Mouse (Mus musculus): ENCODE data around the gene Olfr26. TPM values are rescaled to one million over a fixed set of nuclear protein-coding genes. Genes with fewer than 3 reads are reported as not detected.
"Not testable (repeated sequence)": the region's sequence is repeated elsewhere in the genome, so short reads cannot be mapped to it uniquely, and the experiment has no call there.

Olfr26 gene
- not detected in 2 replicates for polyA plus RNA-seq (2014; fragmentation: Nextera tagmentation; extraction: Ambion mirVana)

GRCm38 (mm10) chr9:38854760-38855159 is at the start of gene Olfr26:
TSS of gene Olfr26 (plus strand) at chr9:38855060.
- ATAC-seq (ENCODE audit: low read depth) = no peak
- H3K36me3 ChIP-seq (ENCODE audit: control insufficient read depth, insufficient read depth, low read length) = no peaks in the 10 kb centered on the region
- H3K4me1 ChIP-seq (ENCODE audit: control insufficient read depth, insufficient read depth, low read length) = no peaks in the 10 kb centered on the region
- H3K4me2 ChIP-seq (ENCODE audit: low read depth, low read length) = no peak within 1 kb of the TSS
- H3K4me3 ChIP-seq (ENCODE audit: low read depth, low read length) = no peak within 1 kb of the TSS
- no peak within 1 kb of the TSS for H3K27ac ChIP-seq (ENCODE audit: low read depth, low read length)
- no peaks in the 10 kb centered on the region for H3K9me3 ChIP-seq (ENCODE audit: control insufficient read depth, low read length)
- no peak within 1 kb of the TSS for H3K9ac ChIP-seq (replicated peaks; ENCODE audit: low read depth, low read length)
- no peaks in the 10 kb centered on the region for H3K27me3 ChIP-seq (ENCODE audit: control insufficient read depth, insufficient read depth, low read length)

- Histone ChIP-seq H3K27me3 (ENCODE audit: control insufficient read depth, insufficient read depth, low read length) (no peaks in the 10 kb centered on the region), H3K36me3 (ENCODE audit: control insufficient read depth, insufficient read depth, low read length) (no peaks in the 10 kb centered on the region), H3K4me3 (ENCODE audit: low read depth, low read length) (no peak overlapping the region), H3K27ac (ENCODE audit: low read depth, low read length) (no peak overlapping the region), H3K9ac (replicated peaks; ENCODE audit: low read depth, low read length) (no peak overlapping the region), H3K4me1 (ENCODE audit: control insufficient read depth, insufficient read depth, low read length) (no peaks in the 10 kb centered on the region), H3K9me3 (ENCODE audit: control insufficient read depth, low read length) (no peaks in the 10 kb centered on the region), H3K4me2 (ENCODE audit: low read depth, low read length) (no peak overlapping the region)
- ATAC-seq (ENCODE audit: low read depth) = no peak
Observed at GRCm38 (mm10) chr9:38805696-38806095, 49.2 kb upstream of the Olfr26 start.

GRCm38 (mm10) chr9:38814314-38814713 is 40.5 kb upstream of the Olfr26 start, which contains the start of gene Olfr922:
TSS of gene Olfr922 (plus strand) at chr9:38814614.
- Histone ChIP-seq H3K36me3 (ENCODE audit: control insufficient read depth, insufficient read depth, low read length) (no peaks in the 10 kb centered on the region), H3K4me1 (ENCODE audit: control insufficient read depth, insufficient read depth, low read length) (no peaks in the 10 kb centered on the region)

GRCm38 (mm10) chr9:38815458-38815986 is 39.3 kb upstream of the Olfr26 start:
- Histone ChIP-seq H3K4me3 (ENCODE audit: low read depth, low read length) (no peak overlapping the region), H3K4me1 (ENCODE audit: control insufficient read depth, insufficient read depth, low read length) (no peaks in the 10 kb centered on the region), H3K9ac (replicated peaks; ENCODE audit: low read depth, low read length) (no peak overlapping the region), H3K27me3 (ENCODE audit: control insufficient read depth, insufficient read depth, low read length) (no peaks in the 10 kb centered on the region), H3K27ac (ENCODE audit: low read depth, low read length) (no peak overlapping the region), H3K36me3 (ENCODE audit: control insufficient read depth, insufficient read depth, low read length) (no peaks in the 10 kb centered on the region), H3K9me3 (ENCODE audit: control insufficient read depth, low read length) (no peaks in the 10 kb centered on the region), H3K4me2 (ENCODE audit: low read depth, low read length) (no peak overlapping the region)
- ATAC-seq (ENCODE audit: low read depth) = no peak
- WGBS = 89% methylated on average over 1 of the region's 1 CpGs

More at GRCm38 (mm10) chr9:38814314-38814713, 40.5 kb upstream of the Olfr26 start, which contains the start of gene Olfr922:
- no peak within 1 kb of the TSS for H3K4me2 ChIP-seq (ENCODE audit: low read depth, low read length)
- H3K27ac ChIP-seq (ENCODE audit: low read depth, low read length) = no peak within 1 kb of the TSS
- H3K9me3 ChIP-seq (ENCODE audit: control insufficient read depth, low read length) = no peaks in the 10 kb centered on the region
- WGBS = 73% methylated on average over 2 of the region's 2 CpGs
- no peaks in the 10 kb centered on the region for H3K27me3 ChIP-seq (ENCODE audit: control insufficient read depth, insufficient read depth, low read length)
- no peak for ATAC-seq (ENCODE audit: low read depth)
- H3K9ac ChIP-seq (replicated peaks; ENCODE audit: low read depth, low read length) = no peak within 1 kb of the TSS
- H3K4me3 ChIP-seq (ENCODE audit: low read depth, low read length) = no peak within 1 kb of the TSS

- Histone ChIP-seq H3K4me2 (ENCODE audit: low read depth, low read length) (no peak within 1 kb of the TSS), H3K4me1 (ENCODE audit: control insufficient read depth, insufficient read depth, low read length) (no peaks in the 10 kb centered on the region), H3K4me3 (ENCODE audit: low read depth, low read length) (no peak within 1 kb of the TSS), H3K9ac (replicated peaks; ENCODE audit: low read depth, low read length) (no peak within 1 kb of the TSS), H3K27ac (ENCODE audit: low read depth, low read length) (no peak within 1 kb of the TSS), H3K9me3 (ENCODE audit: control insufficient read depth, low read length) (no peaks in the 10 kb centered on the region), H3K36me3 (ENCODE audit: control insufficient read depth, insufficient read depth, low read length) (no peaks in the 10 kb centered on the region), H3K27me3 (ENCODE audit: control insufficient read depth, insufficient read depth, low read length) (no peaks in the 10 kb centered on the region)
- ATAC-seq (ENCODE audit: low read depth) = no peak
- WGBS = 90% methylated on average over 1 of the region's 1 CpGs
Observed at GRCm38 (mm10) chr9:38826245-38826644, 28.6 kb upstream of the Olfr26 start, which contains the start of gene Olfr923. TSS of gene Olfr923 (plus strand) at chr9:38826545.

GRCm38 (mm10) chr9:38833027-38833426 is 21.8 kb upstream of the Olfr26 start:
- Histone ChIP-seq H3K4me1 (ENCODE audit: control insufficient read depth, insufficient read depth, low read length) (no peaks in the 10 kb centered on the region), H3K36me3 (ENCODE audit: control insufficient read depth, insufficient read depth, low read length) (no peaks in the 10 kb centered on the region), H3K27ac (ENCODE audit: low read depth, low read length) (no peak overlapping the region), H3K9ac (replicated peaks; ENCODE audit: low read depth, low read length) (no peak overlapping the region), H3K4me2 (ENCODE audit: low read depth, low read length) (no peak overlapping the region), H3K9me3 (ENCODE audit: control insufficient read depth, low read length) (no peaks in the 10 kb centered on the region), H3K4me3 (ENCODE audit: low read depth, low read length) (no peak overlapping the region), H3K27me3 (ENCODE audit: control insufficient read depth, insufficient read depth, low read length) (no peaks in the 10 kb centered on the region)
- no peak for ATAC-seq (ENCODE audit: low read depth)
- WGBS = 43% methylated on average over 2 of the region's 2 CpGs

GRCm38 (mm10) chr9:38844149-38844548 is 10.7 kb upstream of the Olfr26 start, which contains the start of gene Olfr924:
TSS of gene Olfr924 (plus strand) at chr9:38844449.
- H3K4me2 ChIP-seq (ENCODE audit: low read depth, low read length) = no peak within 1 kb of the TSS
- H3K4me1 ChIP-seq (ENCODE audit: control insufficient read depth, insufficient read depth, low read length) = no peaks in the 10 kb centered on the region
- H3K4me3 ChIP-seq (ENCODE audit: low read depth, low read length) = no peak within 1 kb of the TSS
- no peak within 1 kb of the TSS for H3K27ac ChIP-seq (ENCODE audit: low read depth, low read length)
- H3K9me3 ChIP-seq (ENCODE audit: control insufficient read depth, low read length) = no peaks in the 10 kb centered on the region
- no peak for ATAC-seq (ENCODE audit: low read depth)
- H3K27me3 ChIP-seq (ENCODE audit: control insufficient read depth, insufficient read depth, low read length) = no peaks in the 10 kb centered on the region
- no peaks in the 10 kb centered on the region for H3K36me3 ChIP-seq (ENCODE audit: control insufficient read depth, insufficient read depth, low read length)
- H3K9ac ChIP-seq (replicated peaks; ENCODE audit: low read depth, low read length) = no peak within 1 kb of the TSS
- WGBS = 100% methylated on average over 1 of the region's 1 CpGs

GRCm38 (mm10) chr9:38874880-38875279 is 20.0 kb downstream of the Olfr26 start:
- H3K27me3 ChIP-seq (ENCODE audit: control insufficient read depth, insufficient read depth, low read length); H3K27ac ChIP-seq (ENCODE audit: low read depth, low read length); H3K36me3 ChIP-seq (ENCODE audit: control insufficient read depth, insufficient read depth, low read length); H3K4me1 ChIP-seq (ENCODE audit: control insufficient read depth, insufficient read depth, low read length); H3K9ac ChIP-seq (replicated peaks; ENCODE audit: low read depth, low read length); ATAC-seq (ENCODE audit: low read depth); H3K4me2 ChIP-seq (ENCODE audit: low read depth, low read length); H3K9me3 ChIP-seq (ENCODE audit: control insufficient read depth, low read length); H3K4me3 ChIP-seq (ENCODE audit: low read depth, low read length): not testable (repeated sequence)
- 38% methylated on average over 2 of the region's 2 CpGs for WGBS

GRCm38 (mm10) chr9:38876826-38877225 is 22.0 kb downstream of the Olfr26 start, which contains the start of gene Olfr926:
TSS of gene Olfr926 (plus strand) at chr9:38877126.
- H3K36me3 ChIP-seq (ENCODE audit: control insufficient read depth, insufficient read depth, low read length) = no peaks in the 10 kb centered on the region
- no peak within 1 kb of the TSS for H3K9ac ChIP-seq (replicated peaks; ENCODE audit: low read depth, low read length)
- no peak for ATAC-seq (ENCODE audit: low read depth)
- no peak within 1 kb of the TSS for H3K4me3 ChIP-seq (ENCODE audit: low read depth, low read length)
- H3K27ac ChIP-seq (ENCODE audit: low read depth, low read length) = no peak within 1 kb of the TSS
- no peaks in the 10 kb centered on the region for H3K27me3 ChIP-seq (ENCODE audit: control insufficient read depth, insufficient read depth, low read length)
- WGBS = 86% methylated on average over 2 of the region's 2 CpGs
- no peaks in the 10 kb centered on the region for H3K9me3 ChIP-seq (ENCODE audit: control insufficient read depth, low read length)
- H3K4me2 ChIP-seq (ENCODE audit: low read depth, low read length) = no peak within 1 kb of the TSS
- H3K4me1 ChIP-seq (ENCODE audit: control insufficient read depth, insufficient read depth, low read length) = no peaks in the 10 kb centered on the region

Data from neural tube, embryonic 14.5 days (tissue).